8 mouse cellular contexts compared by ENCODE assay signal in the genomic region with DNA sequence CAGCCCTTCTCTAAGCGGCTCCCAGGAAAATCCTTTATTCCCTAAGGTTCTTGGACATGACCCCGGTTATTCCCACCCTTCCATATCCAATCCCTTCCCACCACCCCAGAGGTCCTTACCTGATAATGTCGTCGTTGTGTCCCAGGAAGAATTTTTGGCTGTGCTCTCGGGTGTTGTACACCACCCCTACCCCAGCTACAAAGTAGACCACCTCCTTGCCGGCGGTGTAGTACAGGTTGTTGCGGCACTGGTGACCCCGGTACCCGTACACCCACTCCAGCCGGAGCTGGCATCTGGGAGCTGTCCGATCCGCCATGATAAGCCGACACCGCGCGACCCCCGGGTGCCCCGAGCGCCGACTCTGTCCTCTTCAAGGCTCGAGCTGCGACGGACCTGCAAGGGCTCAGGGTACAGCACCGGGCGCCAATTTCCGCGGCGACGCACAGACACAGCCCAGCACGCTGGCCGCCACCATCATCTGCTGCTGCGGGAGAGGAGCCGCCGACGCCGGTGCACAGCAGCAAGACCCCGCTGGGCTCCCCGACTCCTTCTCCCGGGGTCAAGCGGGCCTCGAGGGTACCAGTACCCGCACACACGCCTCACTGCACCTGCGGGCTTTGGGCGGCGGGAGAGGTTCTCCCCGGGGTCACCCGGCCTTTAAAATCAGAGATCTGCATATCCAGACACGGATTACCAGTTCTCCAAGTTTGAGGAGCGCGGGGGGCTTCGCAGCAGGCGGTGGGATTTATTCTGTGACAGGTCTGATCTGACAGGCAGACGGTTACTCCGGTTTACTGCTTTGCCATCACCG. TPM values are rescaled to one million over a fixed set of nuclear protein-coding genes. Genes with fewer than 3 reads are reported as not detected.
A peak's percentile ranks its signal among the peaks of the same experiment; 100 is the strongest.
DNase-seq lines count a peak whose midpoint lies in the region; ATAC-seq lines count a peak whose summit lies in the region.

No protein-coding gene starts in this region.

- H3K4me2 ChIP-seq in hindbrain, embryonic 13.5 days, result peak overlapping the region; percentile 98

- peak overlapping the region; percentile 66 for H3K4me3 ChIP-seq in hindbrain, embryonic 13.5 days

- peaks cover 8% of the 10 kb centered on the region for H3K27me3 ChIP-seq in hindbrain, embryonic 13.5 days

- peaks cover 15% of the 10 kb centered on the region for H3K4me1 ChIP-seq in hindbrain, embryonic 13.5 days (replicated peaks)

- peak; percentile 11; the same call in 1 of the 2 replicates for ATAC-seq in hindbrain, embryonic 13.5 days (ENCODE audit: low FRiP score)

- H3K9ac ChIP-seq in hindbrain, embryonic 13.5 days, result peak overlapping the region; percentile 84

- DNase-seq in adrenal gland, adult (ENCODE audit: inconsistent age in 2 of 2, low spot score in 1 of 2), result peak; percentile 55 to 78
- peak; percentile 74 for DNase-seq in cerebellum, adult 9-11 months
- peak; percentile 25 to 27 for DNase-seq in frontal cortex, postnatal 25 days (ENCODE audit: low spot score in 2 of 2)
- peak; percentile 39 to 44 for DNase-seq in layer of hippocampus, postnatal 25 days (ENCODE audit: extremely low spot score in 1 of 2, low spot score in 1 of 2)
- DNase-seq in lung, postnatal 10 days, result peak; percentile 14
- peak; percentile 29 for DNase-seq in retina, postnatal 7 days (ENCODE audit: low read depth, low spot score)
- DNase-seq in spleen, postnatal 36 days (ENCODE audit: low spot score in 2 of 2), result no peak

- under 1% methylated on average over 57 of the region's 57 CpGs for WGBS in hindbrain, embryonic 13.5 days

- peak overlapping the region; percentile 68 for H3K27ac ChIP-seq in hindbrain, embryonic 13.5 days

- no peaks in the 10 kb centered on the region for H3K36me3 ChIP-seq in hindbrain, embryonic 13.5 days

- no peaks in the 10 kb centered on the region for H3K9me3 ChIP-seq in hindbrain, embryonic 13.5 days

RNA-seq across cellular contexts. Expression of a gene that starts 1.4 kb away (rescaled TPM):
- 3.5 and 4.4 TPM in 2 replicates for polyA plus RNA-seq in hindbrain, embryonic 13.5 days (2015; fragmentation: Nextera tagmentation; extraction: Ambion mirVana)
- total RNA-seq in layer of hippocampus, postnatal 25 days (2021), result 10 to 100 TPM; 23.5 to 27.5 TPM

Comparison
In these comparisons a context has a peak if more than half of its experiments do, and no peak if none do; other contexts are left out.
1. DNase-seq: peak in adrenal gland, adult (2 of 2), cerebellum, adult 9-11 months (single experiment), frontal cortex, postnatal 25 days (2 of 2), layer of hippocampus, postnatal 25 days (2 of 2), lung, postnatal 10 days (single experiment) and retina, postnatal 7 days (single experiment); none in spleen, postnatal 36 days (0 of 2).